Mouse (Mus musculus) heart, embryonic 10.5 days (tissue): ENCODE measurements at regions not wholly inside any gene's neighbourhood (a gene's known extent, or its start where the extent isn't known, plus 50 kb on each side); places are given as distances from the start of the nearest gene placed in this dataset.
A peak's percentile ranks its signal among the peaks of the same experiment; 100 is the strongest.

Source experiments
- DNase-seq: peaks from one replicate; pipeline ENCODE4 v3.0.0-alpha.2; 2017; ENCODE audit warnings: low spot score
- H3K27ac ChIP-seq: fragments of 300-500 bp; sonication (generic); 2 replicates; pipeline ENCODE4 v1.5.1; 2016; ENCODE audit warnings: mild to moderate bottlenecking
- H3K27me3 ChIP-seq: fragments of 300-500 bp; sonication (generic); 2 replicates; pipeline ENCODE4 v1.6.1; 2016; ENCODE audit warnings: mild to moderate bottlenecking; ENCODE audit not compliant: poor library complexity, insufficient read depth, severe bottlenecking
- H3K36me3 ChIP-seq: fragments of 300-500 bp; sonication (generic); 2 replicates; pipeline ENCODE4 v1.6.1; 2016; ENCODE audit warnings: mild to moderate bottlenecking, moderate library complexity
- H3K4me1 ChIP-seq: fragments of 300-500 bp; sonication (generic); 2 replicates; pipeline ENCODE4 v1.6.1; 2016; ENCODE audit warnings: mild to moderate bottlenecking
- H3K4me3 ChIP-seq: fragments of 300-500 bp; sonication (generic); 2 replicates; pipeline ENCODE4 v1.5.1; 2016; ENCODE audit warnings: mild to moderate bottlenecking, moderate library complexity
- H3K9me3 ChIP-seq: fragments of 300-500 bp; sonication (generic); 2 replicates; pipeline ENCODE4 v1.6.1; 2016; ENCODE audit warnings: mild to moderate bottlenecking, moderate library complexity
- WGBS: fragments of 180-500 bp; shearing (Covaris S2); methylation state at CpG from one replicate; pipeline ENCODE4 v1.1.7; 2016; 5-methylcytosine and 5-hydroxymethylcytosine counted together

GRCm38 (mm10) chr15:70982719-70983118 lies 2851.6 kb upstream of the Gm6569 start:
- H3K4me1 ChIP-seq, result no peaks in the 10 kb centered on the region
- no peak overlapping the region for H3K4me3 ChIP-seq
- DNase-seq, result no peak
- no peaks in the 10 kb centered on the region for H3K27me3 ChIP-seq
- WGBS, result 81% methylated on average over 3 of the region's 3 CpGs
- H3K27ac ChIP-seq, result no peak overlapping the region
- H3K9me3 ChIP-seq, result no peaks in the 10 kb centered on the region
- H3K36me3 ChIP-seq, result no peaks in the 10 kb centered on the region

DNA sequence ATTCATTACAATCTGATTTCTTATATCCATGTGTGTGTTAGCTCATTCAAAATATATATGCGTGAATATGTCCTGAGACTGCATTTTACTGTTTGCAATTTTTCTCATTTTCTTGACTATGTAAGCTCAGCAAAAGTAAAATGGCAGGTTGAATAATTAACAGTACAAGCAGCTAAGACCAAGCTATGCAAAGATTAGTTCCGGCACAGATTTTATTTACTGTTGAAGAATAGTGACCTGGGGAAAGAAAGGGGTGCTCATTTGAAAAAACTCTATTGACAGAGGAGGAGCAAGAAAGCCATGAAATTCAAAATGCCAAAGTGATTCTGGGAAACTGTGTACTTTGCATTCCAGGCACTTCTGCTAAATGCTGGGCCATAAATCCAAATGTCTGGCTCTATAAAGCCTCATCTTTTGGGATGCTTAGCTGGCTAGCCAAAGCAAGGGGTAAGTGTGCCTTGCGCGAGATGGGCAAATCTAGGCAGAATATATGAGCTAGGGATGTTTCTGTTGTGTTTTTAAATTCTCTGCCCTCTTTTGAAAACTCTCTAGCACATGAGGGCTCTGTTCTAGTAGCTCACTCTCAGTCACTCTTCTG lies 2846.3 kb upstream of the Gm6569 start:
- no peaks in the 10 kb centered on the region for H3K4me1 ChIP-seq
- H3K36me3 ChIP-seq, result no peaks in the 10 kb centered on the region
- no peaks in the 10 kb centered on the region for H3K27me3 ChIP-seq
- 86% methylated on average over 4 of the region's 4 CpGs for WGBS
- no peak overlapping the region for H3K27ac ChIP-seq
- H3K9me3 ChIP-seq, result no peaks in the 10 kb centered on the region
- no peak for DNase-seq
- no peak overlapping the region for H3K4me3 ChIP-seq

DNA sequence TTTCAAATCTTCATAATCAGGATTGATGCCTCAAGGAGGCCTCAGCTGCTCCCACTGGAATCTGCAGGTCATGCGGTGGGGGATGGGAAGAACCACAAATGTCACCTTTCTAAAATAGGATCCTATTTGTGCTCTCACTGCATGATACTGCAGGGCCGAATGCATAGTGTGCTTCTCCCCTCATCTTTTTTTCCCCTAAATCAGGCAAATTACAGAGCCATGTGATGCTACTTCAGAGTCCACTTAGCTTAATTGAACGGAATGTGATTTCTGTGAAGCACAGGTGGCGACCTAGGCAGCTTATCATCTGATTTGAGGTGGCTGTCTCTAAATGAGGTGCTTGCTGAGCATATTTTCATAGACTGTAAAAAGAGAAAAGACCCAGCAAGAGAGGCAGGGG lies 2841.0 kb upstream of the Gm6569 start:
- H3K27ac ChIP-seq, result no peak overlapping the region
- H3K36me3 ChIP-seq, result no peaks in the 10 kb centered on the region
- H3K27me3 ChIP-seq, result no peaks in the 10 kb centered on the region
- no peak overlapping the region for H3K4me3 ChIP-seq
- DNase-seq, result no peak
- H3K9me3 ChIP-seq, result no peaks in the 10 kb centered on the region
- WGBS, result 71% methylated on average over 4 of the region's 4 CpGs
- no peaks in the 10 kb centered on the region for H3K4me1 ChIP-seq

GRCm38 (mm10) chr15:71010362-71010761 lies 2824.0 kb upstream of the Gm6569 start:
- Histone ChIP-seq H3K27me3 (no peaks in the 10 kb centered on the region), H3K36me3 (no peaks in the 10 kb centered on the region), H3K4me3 (no peak overlapping the region), H3K27ac (no peak overlapping the region), H3K4me1 (no peaks in the 10 kb centered on the region), H3K9me3 (no peaks in the 10 kb centered on the region)
- WGBS, result 80% methylated on average over 2 of the region's 2 CpGs
- no peak for DNase-seq

DNA sequence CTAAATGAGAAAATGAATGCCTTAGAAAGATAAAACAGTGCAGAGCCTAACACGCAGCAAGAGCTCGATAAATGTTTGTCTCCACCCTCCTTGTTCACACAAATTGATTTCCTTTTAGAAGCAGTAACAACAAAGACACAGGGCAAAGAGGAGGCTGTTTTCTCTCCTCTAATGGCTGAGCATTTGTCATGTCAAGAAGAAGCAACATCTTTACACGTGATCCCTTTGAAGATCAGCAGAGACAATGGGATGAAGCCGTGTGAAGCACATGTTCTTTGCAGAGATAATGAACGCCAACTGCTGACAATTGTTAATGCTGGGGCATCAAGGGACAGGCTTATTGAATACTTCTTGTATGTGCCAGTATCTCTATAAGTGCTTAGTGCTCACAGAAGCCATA lies 2823.6 kb upstream of the Gm6569 start:
- H3K4me3 ChIP-seq, result no peak overlapping the region
- no peaks in the 10 kb centered on the region for H3K4me1 ChIP-seq
- no peaks in the 10 kb centered on the region for H3K9me3 ChIP-seq
- no peak overlapping the region for H3K27ac ChIP-seq
- no peaks in the 10 kb centered on the region for H3K36me3 ChIP-seq
- no peaks in the 10 kb centered on the region for H3K27me3 ChIP-seq
- DNase-seq, result no peak
- 72% methylated on average over 5 of the region's 5 CpGs for WGBS

DNA sequence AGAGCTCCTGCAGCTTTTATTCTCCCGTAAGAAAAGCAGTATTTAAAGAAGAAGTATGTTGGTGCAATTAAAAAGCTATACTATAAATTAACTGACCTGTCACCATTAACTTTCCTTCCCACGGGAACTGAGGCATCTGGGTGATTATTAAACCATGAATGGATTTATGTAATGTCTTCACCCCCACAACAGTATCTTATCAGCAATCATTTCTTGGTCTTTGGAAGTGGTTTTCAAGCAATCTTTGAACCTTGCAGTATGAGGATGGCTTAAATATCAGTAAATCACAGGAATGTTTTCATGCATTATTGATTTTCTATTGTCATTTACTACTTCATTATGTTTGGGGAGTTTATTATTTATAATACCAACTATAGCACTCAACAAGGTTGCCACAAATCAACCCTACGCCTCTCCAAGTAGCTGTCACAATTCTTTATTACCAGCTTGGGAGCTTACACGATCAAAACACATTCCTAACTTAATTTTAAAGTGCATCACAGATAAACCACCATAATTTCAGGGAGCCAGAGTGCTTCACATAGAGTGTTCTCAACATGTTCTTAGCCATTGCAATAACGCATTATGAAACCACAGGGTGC lies 2780.0 kb upstream of the Gm6569 start:
- H3K4me1 ChIP-seq, result no peaks in the 10 kb centered on the region
- no peaks in the 10 kb centered on the region for H3K36me3 ChIP-seq
- no peaks in the 10 kb centered on the region for H3K9me3 ChIP-seq
- 72% methylated on average over 5 of the region's 5 CpGs for WGBS
- DNase-seq, result no peak
- no peak overlapping the region for H3K4me3 ChIP-seq
- no peak overlapping the region for H3K27ac ChIP-seq
- no peaks in the 10 kb centered on the region for H3K27me3 ChIP-seq

DNA sequence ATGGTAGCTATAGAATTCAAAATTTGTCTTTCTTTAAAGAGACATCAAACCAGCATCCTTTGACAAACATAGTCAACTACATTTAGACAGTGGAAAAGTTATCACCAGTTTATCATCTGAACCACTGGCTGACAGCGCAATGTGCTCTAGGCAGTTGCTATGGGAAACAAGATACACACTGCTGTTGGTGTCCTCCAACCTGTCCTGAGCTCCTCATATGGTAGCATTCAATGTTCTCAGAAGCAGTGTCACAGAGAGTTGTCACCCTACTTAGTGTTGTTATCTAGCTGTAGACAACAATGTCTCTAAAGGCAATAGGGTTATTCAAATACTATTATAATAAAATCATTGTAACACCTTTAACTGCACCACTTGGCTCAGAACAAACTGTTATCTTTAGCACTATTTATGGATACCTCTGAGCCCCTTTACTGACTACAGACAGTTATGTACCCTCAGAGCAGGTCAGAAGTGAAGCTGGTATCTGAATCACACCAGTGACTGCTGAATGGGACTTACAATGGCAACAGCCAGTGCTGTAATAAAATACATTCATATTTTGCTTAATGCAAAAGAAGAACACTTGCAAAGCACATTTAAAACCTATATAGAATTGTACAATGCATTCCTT lies 2747.9 kb upstream of the Gm6569 start:
- H3K9me3 ChIP-seq, result no peaks in the 10 kb centered on the region
- 56% methylated on average over 1 of the region's 1 CpGs for WGBS
- peak overlapping the region; percentile 36 for H3K27ac ChIP-seq
- peak; percentile 73 for DNase-seq
- no peaks in the 10 kb centered on the region for H3K36me3 ChIP-seq
- no peak overlapping the region for H3K4me3 ChIP-seq
- no peaks in the 10 kb centered on the region for H3K27me3 ChIP-seq
- H3K4me1 ChIP-seq, result no peaks in the 10 kb centered on the region; the same call in 1 of the 2 replicates

- H3K36me3 ChIP-seq, result no peaks in the 10 kb centered on the region
- H3K4me1 ChIP-seq, result no peaks in the 10 kb centered on the region
- no peak overlapping the region for H3K4me3 ChIP-seq
- 75% methylated on average over 3 of the region's 3 CpGs for WGBS
- H3K27me3 ChIP-seq, result no peaks in the 10 kb centered on the region
- no peak for DNase-seq
- H3K27ac ChIP-seq, result no peak overlapping the region
- H3K9me3 ChIP-seq, result no peaks in the 10 kb centered on the region
These were observed 2735.2 kb upstream of the Gm6569 start for GRCm38 (mm10) chr15:71099111-71099510.

DNA sequence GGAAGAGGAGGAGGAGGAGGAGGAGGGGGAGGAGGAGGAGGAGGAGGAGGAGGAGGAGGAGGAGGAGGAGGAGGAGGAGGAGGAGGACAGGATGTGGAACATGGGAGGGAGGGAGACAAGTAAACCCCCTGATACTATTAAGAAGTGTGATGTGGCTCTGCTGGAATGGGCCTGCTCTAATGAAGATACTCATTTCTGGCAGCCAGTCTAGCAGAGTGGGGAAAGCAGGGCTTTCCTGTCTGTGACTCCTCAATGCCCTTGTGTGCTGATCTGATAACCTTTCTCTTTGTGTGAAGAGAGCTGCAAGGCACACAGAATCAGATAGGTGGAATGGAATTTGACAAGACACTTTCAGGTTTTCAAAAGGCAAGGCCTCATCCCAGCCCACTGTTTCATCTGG lies 2704.6 kb upstream of the Gm6569 start:
- Histone ChIP-seq H3K27me3 (no peaks in the 10 kb centered on the region), H3K36me3 (no peaks in the 10 kb centered on the region), H3K4me3 (no peak overlapping the region), H3K27ac (no peak overlapping the region), H3K4me1 (no peaks in the 10 kb centered on the region), H3K9me3 (no peaks in the 10 kb centered on the region)
- DNase-seq, result no peak

DNA sequence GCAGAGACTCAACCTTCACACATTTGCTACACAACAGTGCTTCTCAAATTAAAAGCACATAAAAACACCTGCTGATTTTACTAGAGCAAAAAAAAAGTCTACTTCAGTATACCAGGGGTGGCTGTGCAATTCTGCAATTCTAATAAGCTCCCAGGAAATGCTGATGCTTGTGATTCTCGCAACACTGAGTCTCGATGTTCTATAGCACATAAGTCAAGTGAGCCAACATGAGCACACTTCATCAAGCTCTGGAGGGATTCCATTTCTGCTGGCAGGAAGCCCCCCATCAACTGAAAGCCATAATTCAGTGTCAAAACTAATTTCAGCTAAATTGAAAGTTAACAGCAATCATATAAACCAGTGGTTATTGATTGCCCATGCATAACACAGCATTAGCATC lies 2676.7 kb upstream of the Gm6569 start:
- Histone ChIP-seq H3K36me3 (no peaks in the 10 kb centered on the region), H3K4me3 (no peak overlapping the region), H3K9me3 (no peaks in the 10 kb centered on the region), H3K27me3 (no peaks in the 10 kb centered on the region), H3K27ac (no peak overlapping the region), H3K4me1 (no peaks in the 10 kb centered on the region)
- DNase-seq, result no peak
- WGBS, result 78% methylated on average over 2 of the region's 2 CpGs

DNA sequence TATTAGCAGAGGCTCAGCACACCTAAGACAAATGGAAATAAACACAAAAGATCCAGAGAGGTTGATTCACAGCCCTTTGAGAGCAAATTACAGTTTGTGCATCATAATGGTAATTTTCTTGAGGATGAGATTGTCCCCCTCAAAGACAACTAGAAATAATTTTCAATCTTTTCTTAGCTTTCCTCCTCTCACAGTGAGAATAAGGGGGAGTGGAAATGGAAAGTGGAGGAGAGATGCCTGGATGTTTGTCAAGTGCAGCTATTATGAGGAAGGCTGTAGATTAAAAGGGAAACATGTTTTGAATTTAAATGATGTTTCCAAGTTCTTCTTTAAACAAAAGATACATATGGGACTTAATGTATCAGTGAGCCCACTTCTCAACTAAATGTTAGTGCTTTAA lies 2672.3 kb upstream of the Gm6569 start:
- no peaks in the 10 kb centered on the region for H3K36me3 ChIP-seq
- H3K9me3 ChIP-seq, result no peaks in the 10 kb centered on the region
- no peak overlapping the region for H3K27ac ChIP-seq
- H3K27me3 ChIP-seq, result no peaks in the 10 kb centered on the region
- H3K4me1 ChIP-seq, result no peaks in the 10 kb centered on the region
- H3K4me3 ChIP-seq, result no peak overlapping the region
- DNase-seq, result no peak

- no peak for DNase-seq
- WGBS, result 51% methylated on average over 11 of the region's 11 CpGs
These were observed 2639.2 kb upstream of the Gm6569 start for GRCm38 (mm10) chr15:71195011-71195739.

DNA sequence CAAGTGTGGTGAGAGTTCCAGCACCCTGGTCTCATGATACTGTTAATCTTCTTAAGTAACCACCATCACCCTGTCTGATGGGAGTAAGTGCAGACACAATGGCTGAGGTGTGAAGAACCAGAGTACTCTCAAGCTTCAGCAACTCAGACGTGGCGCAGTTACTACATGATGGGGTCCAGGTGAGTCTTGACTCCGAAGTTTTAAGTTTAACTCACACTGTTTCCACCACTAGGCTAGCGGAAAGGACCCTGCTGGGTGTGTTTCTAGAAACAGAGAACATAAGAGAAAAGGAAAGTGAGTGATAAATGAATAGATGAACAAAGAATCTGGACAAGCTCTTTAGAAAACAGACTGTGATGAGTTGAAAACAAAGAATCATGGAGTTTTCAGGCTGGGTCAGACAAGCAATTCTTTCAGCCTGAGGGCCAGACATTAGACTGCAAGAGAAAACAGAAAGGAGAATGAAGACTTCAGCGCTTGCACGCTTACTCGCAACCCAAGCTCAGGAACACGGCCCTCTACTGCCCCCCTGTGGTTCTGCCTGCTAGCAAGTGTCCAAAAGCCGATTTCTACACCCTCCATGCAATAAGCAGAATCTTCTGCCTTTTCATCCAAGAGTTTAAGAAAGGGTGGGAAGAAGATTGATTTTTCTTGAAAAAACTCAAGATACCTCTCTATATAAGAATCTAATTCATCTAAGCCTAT lies 2593.6 kb upstream of the Gm6569 start:
- no peak overlapping the region for H3K27ac ChIP-seq
- peak; percentile 76 for DNase-seq
- WGBS, result 43% methylated on average over 9 of the region's 9 CpGs
- H3K4me1 ChIP-seq, result no peaks in the 10 kb centered on the region
- no peaks in the 10 kb centered on the region for H3K36me3 ChIP-seq
- no peaks in the 10 kb centered on the region for H3K27me3 ChIP-seq
- H3K9me3 ChIP-seq, result no peaks in the 10 kb centered on the region
- H3K4me3 ChIP-seq, result no peak overlapping the region

More at GRCm38 (mm10) chr15:71195011-71195739, 2639.2 kb upstream of the Gm6569 start:
- no peaks in the 10 kb centered on the region for H3K4me1 ChIP-seq
- H3K36me3 ChIP-seq, result no peaks in the 10 kb centered on the region
- H3K9me3 ChIP-seq, result no peaks in the 10 kb centered on the region
- H3K27me3 ChIP-seq, result no peaks in the 10 kb centered on the region
- H3K27ac ChIP-seq, result no peak overlapping the region
- H3K4me3 ChIP-seq, result no peak overlapping the region
